Mouse (Mus musculus) megakaryocyte, embryonic 14.5 days (primary cell): ENCODE results near the gene Urgcp.

Experiments used
- FLI1 ChIP-seq: IDR thresholded peaks from 2 replicates; pipeline ENCODE4 v1.6.1; 2012; ENCODE audit warnings: low read length, inconsistent platforms, mixed read lengths
- GATA1 ChIP-seq: IDR thresholded peaks from 3 replicates; pipeline ENCODE4 v1.6.1; 2012; ENCODE audit warnings: mixed read lengths, low read length, inconsistent platforms, borderline replicate concordance

GRCm38 (mm10) chr11:5715179-5715578 is 47.0 kb downstream of the Urgcp start:
- no peak for TF ChIP-seq GATA1
- TF ChIP-seq FLI1, result no peak
